Mouse (Mus musculus): ENCODE data around the gene Rpl19.

GRCm38 (mm10) chr11:98047745-98048144, 21.2 kb downstream of the Rpl19 start:
- TF ChIP-seq CTCF (IDR thresholded peaks at IDR 0.05; ENCODE audit: low read depth) (no peak), EP300 (IDR thresholded peaks at IDR 0.05; ENCODE audit: low read depth) (no peak)

All from liver, postnatal 0 days (tissue).